Mouse (Mus musculus) ES-E14 (cell line): ENCODE data around the gene Eif2d.

Experiments used
- HCFC1 ChIP-seq: IDR thresholded peaks from 2 replicates; pipeline ENCODE4 v1.6.1; 2012; ENCODE audit warnings: low read length, inconsistent platforms, borderline replicate concordance; ENCODE audit not compliant: insufficient read depth
- MAFK ChIP-seq: IDR thresholded peaks from 2 replicates; pipeline ENCODE4 v1.6.1; 2014; ENCODE audit warnings: mild to moderate bottlenecking, low read depth, low read length, inconsistent platforms; ENCODE audit not compliant: insufficient read depth

DNA sequence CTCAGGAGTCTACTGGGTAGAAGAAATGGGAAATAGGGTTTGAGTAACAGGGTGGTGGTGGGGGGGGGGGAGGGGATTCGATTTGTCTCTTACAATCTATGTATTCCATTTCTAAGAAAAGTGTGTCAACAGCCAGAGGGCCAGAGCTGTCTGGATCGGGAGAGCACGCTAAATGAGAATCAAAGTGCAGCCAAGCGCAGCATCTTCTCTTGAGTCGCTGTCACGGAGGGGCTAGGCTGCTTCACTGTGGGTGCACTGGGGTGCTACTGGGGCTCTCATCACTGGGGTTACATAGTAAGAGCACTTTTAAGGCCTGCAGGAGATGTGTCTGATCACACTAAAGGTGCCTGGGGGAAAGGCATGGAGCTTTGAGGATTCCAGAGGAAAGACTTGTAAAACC, 55.8 kb downstream of the Eif2d start:
- TF ChIP-seq HCFC1 (no peak), MAFK (no peak)
